Mouse (Mus musculus) neural tube, embryonic 11.5 days (tissue): Measurements from ENCODE around the gene Trappc10. TPM values are rescaled to one million over a fixed set of nuclear protein-coding genes. Genes with fewer than 3 reads are reported as not detected.

Source experiments
- ATAC-seq: fragments of 200-750 bp; cut with Nextera tagmentation; 2 replicates; pipeline ENCODE4 v1.8.0; 2017; ENCODE audit warnings: moderate number of reproducible peaks, mild to moderate bottlenecking, moderate TSS enrichment, moderate library complexity; ENCODE audit not compliant: insufficient read depth, low FRiP score, low TSS enrichment
- DNase-seq: peaks from one replicate; pipeline ENCODE4 v3.0.0-alpha.2; 2015; ENCODE audit warnings: low spot score
- H3K27ac ChIP-seq: fragments of 300-500 bp; sonication (generic); 2 replicates; pipeline ENCODE4 v1.5.1; 2014; ENCODE audit warnings: low read depth, mild to moderate bottlenecking, low read length
- H3K27me3 ChIP-seq: fragments of 300-500 bp; sonication (generic); 2 replicates; pipeline ENCODE4 v1.6.1; 2014; ENCODE audit warnings: mild to moderate bottlenecking, low read length, mixed read lengths; ENCODE audit not compliant: control insufficient read depth, insufficient read depth
- H3K36me3 ChIP-seq: fragments of 300-500 bp; sonication (generic); 2 replicates; pipeline ENCODE4 v1.6.1; 2014; ENCODE audit warnings: mild to moderate bottlenecking, low read length, moderate library complexity, mixed read lengths; ENCODE audit not compliant: control insufficient read depth, insufficient read depth
- H3K4me1 ChIP-seq: fragments of 300-500 bp; sonication (generic); 2 replicates; pipeline ENCODE4 v1.6.1; 2014; ENCODE audit warnings: low read length, mixed read lengths; ENCODE audit not compliant: control insufficient read depth, insufficient read depth
- H3K4me2 ChIP-seq: fragments of 300-500 bp; sonication (generic); 2 replicates; pipeline ENCODE4 v1.6.1; 2014; ENCODE audit warnings: low read depth, mild to moderate bottlenecking, moderate library complexity
- H3K4me3 ChIP-seq: fragments of 300-500 bp; sonication (generic); 2 replicates; pipeline ENCODE4 v1.5.1; 2014; ENCODE audit warnings: low read depth, low read length
- H3K9ac ChIP-seq: fragments of 300-500 bp; sonication (generic); 2 replicates; pipeline ENCODE4 v1.6.1; 2014; ENCODE audit warnings: mild to moderate bottlenecking, low read length
- H3K9me3 ChIP-seq: fragments of 300-500 bp; sonication (generic); 2 replicates; pipeline ENCODE4 v1.6.1; 2016; ENCODE audit warnings: low read length; ENCODE audit not compliant: control insufficient read depth
- WGBS: fragments of 180-500 bp; shearing (Covaris S2); extraction: QIAGEN DNeasy Blood & Tissue Kit; methylation state at CpG from one replicate; pipeline ENCODE4 v1.1.7; 2014; 5-methylcytosine and 5-hydroxymethylcytosine counted together
- polyA plus RNA-seq: library from polyadenylated mRNA; unstranded; fragments of >200 nt; fragmentation: Nextera tagmentation; extraction: Ambion mirVana; gene quantifications from 2 replicates; pipeline ENCODE4 v1.2.1, GENCODE M21; 2014

Trappc10 gene
- polyA plus RNA-seq, 1 experiment from 2014 or later: 16.1 TPM

DNA sequence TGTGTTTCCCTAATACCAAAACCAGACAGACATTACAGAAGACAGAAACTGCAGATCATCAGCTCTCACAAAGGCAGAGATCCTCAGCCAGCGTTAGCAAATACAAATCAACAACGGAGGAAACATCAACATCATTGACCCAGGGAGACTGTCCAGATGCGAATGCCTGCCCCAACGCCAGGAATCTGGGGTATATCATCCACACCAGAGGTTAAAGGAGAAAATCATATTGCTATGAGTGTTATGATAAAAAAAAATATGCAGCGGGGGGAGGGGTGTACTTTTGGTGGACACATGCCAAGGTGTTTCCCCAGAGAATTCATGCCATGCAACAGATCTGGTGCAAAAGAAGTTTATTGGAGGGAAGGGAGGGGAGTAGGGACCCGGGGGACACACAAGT lies 87.5 kb downstream of the Trappc10 start:
- WGBS: 81% methylated on average over 6 of the region's 6 CpGs

DNA sequence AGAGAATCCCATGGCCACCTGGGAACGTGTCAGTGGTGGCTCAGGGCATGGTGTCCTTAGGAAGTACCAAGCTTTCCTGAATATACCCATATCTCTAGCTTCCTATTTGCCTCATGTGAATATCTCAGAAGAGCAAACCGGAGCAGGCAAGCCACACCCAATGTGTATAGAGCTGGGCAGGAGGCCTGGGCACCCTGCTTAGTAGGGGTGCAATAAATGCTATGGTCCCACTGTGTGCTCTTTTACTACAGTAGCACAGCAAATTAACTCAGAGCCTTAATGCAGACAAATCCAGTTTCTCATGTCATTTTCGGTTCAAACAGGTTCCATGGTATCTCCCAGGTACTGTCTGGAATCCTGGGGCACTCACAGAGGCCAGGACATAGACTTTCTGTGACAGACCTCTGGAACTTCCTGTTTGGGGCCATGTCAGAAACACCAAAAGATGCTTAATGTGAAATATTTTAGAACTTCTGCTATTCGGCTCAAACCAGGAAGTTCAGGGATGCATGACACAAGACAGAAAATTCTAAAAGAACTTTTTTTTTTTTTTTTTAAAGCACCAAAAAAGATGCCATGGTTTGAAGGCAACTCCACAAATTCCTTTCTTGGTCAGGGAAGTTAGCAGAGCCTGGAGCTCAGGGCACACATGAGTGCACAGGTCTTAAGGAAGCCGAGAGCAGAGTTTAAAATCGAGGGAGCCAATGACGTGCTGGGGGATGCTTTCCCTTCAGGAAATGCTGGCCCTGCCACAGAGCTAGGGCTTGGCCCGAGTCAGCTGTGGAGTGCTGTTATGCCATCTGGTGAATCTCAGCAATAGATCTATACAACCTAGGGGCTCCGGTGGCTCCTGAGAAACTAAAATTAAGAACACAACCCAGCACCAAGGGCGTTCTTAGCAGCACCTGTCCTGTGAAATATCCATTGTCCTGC lies 95.3 kb downstream of the Trappc10 start:
- DNase-seq: no peak
- Histone ChIP-seq H3K4me2 (no peak overlapping the region), H3K9ac (no peak overlapping the region), H3K9me3 (no peaks in the 10 kb centered on the region), H3K27ac (no peak overlapping the region), H3K4me1 (no peaks in the 10 kb centered on the region), H3K36me3 (no peaks in the 10 kb centered on the region), H3K27me3 (no peaks in the 10 kb centered on the region), H3K4me3 (no peak overlapping the region)
- ATAC-seq: no peak
- 78% methylated on average over 10 of the region's 10 CpGs for WGBS

More for the DNA sequence above, 87.5 kb downstream of the Trappc10 start:
- ATAC-seq: no peak
- Histone ChIP-seq H3K36me3 (no peaks in the 10 kb centered on the region), H3K4me1 (no peaks in the 10 kb centered on the region), H3K4me2 (no peak overlapping the region), H3K27me3 (no peaks in the 10 kb centered on the region), H3K9ac (no peak overlapping the region), H3K9me3 (no peaks in the 10 kb centered on the region), H3K27ac (no peak overlapping the region), H3K4me3 (no peak overlapping the region)
- DNase-seq: no peak

- H3K4me2 ChIP-seq: no peak overlapping the region
- no peaks in the 10 kb centered on the region for H3K4me1 ChIP-seq
- H3K27me3 ChIP-seq: no peaks in the 10 kb centered on the region
- DNase-seq (no peak), ATAC-seq (no peak)
- no peaks in the 10 kb centered on the region for H3K36me3 ChIP-seq
- H3K9ac ChIP-seq: no peak overlapping the region
- 82% methylated on average over 4 of the region's 4 CpGs for WGBS
- no peaks in the 10 kb centered on the region for H3K9me3 ChIP-seq
- H3K4me3 ChIP-seq: no peak overlapping the region
- H3K27ac ChIP-seq: no peak overlapping the region
Measured at GRCm38 (mm10) chr10:78147908-78148441, 96.5 kb downstream of the Trappc10 start.

DNA sequence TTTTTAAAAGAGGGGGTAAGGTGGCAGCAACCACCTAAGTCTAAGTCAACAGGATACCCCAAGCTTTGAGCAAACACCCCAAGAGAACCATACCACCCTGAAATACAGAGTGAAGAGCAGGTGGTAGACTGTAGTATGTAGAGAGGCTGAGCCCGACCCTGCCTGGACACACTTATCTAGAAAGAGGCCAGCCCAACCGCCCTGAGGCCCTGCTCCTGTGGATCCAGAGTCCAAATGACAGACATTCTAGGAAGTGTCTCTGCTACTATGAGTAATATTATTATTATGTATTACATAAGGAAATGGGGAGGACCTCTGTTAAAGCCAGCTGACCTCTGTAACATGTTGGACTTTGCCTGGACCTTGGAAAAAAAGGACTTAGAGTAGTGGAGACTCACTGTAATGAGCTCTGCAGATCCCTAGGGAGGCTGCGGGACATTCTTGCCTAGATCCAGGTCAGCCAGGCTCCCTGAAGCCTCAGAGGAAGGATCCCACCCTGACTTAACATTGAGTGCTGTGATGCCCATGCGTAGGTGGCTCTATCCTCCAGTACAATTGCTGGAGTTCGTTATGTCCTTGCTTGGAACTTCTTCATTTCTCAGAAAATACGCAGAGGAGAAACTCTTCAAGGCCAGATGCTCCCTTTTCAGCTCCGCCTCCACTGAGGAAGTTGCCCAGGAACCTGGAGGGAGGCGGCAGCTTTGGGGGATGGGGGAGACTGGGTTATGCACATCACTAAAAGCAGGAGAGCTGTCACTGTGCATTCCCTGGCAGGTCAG lies 100.5 kb downstream of the Trappc10 start:
- ATAC-seq: no peak
- Histone ChIP-seq H3K27me3 (no peaks in the 10 kb centered on the region), H3K4me3 (no peak overlapping the region), H3K36me3 (no peaks in the 10 kb centered on the region), H3K9ac (no peak overlapping the region), H3K4me1 (no peaks in the 10 kb centered on the region), H3K27ac (no peak overlapping the region), H3K4me2 (no peak overlapping the region), H3K9me3 (no peaks in the 10 kb centered on the region)
- DNase-seq: no peak
- 56% methylated on average over 8 of the region's 8 CpGs for WGBS

- H3K27me3 ChIP-seq: no peaks in the 10 kb centered on the region
- no peak overlapping the region for H3K27ac ChIP-seq
- no peaks in the 10 kb centered on the region for H3K4me1 ChIP-seq
- no peak overlapping the region for H3K4me3 ChIP-seq
- no peak overlapping the region for H3K9ac ChIP-seq
- DNase-seq (no peak), ATAC-seq (no peak)
- H3K4me2 ChIP-seq: no peak overlapping the region
- 80% methylated on average over 3 of the region's 3 CpGs for WGBS
- no peaks in the 10 kb centered on the region for H3K9me3 ChIP-seq
- H3K36me3 ChIP-seq: no peaks in the 10 kb centered on the region
Measured at GRCm38 (mm10) chr10:78140843-78141242, 103.6 kb downstream of the Trappc10 start.

GRCm38 (mm10) chr10:78140251-78140600 lies 104.2 kb downstream of the Trappc10 start:
- H3K27ac ChIP-seq: no peak overlapping the region
- no peaks in the 10 kb centered on the region for H3K36me3 ChIP-seq
- no peaks in the 10 kb centered on the region for H3K27me3 ChIP-seq
- WGBS: 91% methylated on average over 1 of the region's 1 CpGs
- DNase-seq (no peak), ATAC-seq (no peak)
- no peak overlapping the region for H3K4me3 ChIP-seq
- H3K4me1 ChIP-seq: no peaks in the 10 kb centered on the region
- no peak overlapping the region for H3K4me2 ChIP-seq
- H3K9me3 ChIP-seq: no peaks in the 10 kb centered on the region
- no peak overlapping the region for H3K9ac ChIP-seq

DNA sequence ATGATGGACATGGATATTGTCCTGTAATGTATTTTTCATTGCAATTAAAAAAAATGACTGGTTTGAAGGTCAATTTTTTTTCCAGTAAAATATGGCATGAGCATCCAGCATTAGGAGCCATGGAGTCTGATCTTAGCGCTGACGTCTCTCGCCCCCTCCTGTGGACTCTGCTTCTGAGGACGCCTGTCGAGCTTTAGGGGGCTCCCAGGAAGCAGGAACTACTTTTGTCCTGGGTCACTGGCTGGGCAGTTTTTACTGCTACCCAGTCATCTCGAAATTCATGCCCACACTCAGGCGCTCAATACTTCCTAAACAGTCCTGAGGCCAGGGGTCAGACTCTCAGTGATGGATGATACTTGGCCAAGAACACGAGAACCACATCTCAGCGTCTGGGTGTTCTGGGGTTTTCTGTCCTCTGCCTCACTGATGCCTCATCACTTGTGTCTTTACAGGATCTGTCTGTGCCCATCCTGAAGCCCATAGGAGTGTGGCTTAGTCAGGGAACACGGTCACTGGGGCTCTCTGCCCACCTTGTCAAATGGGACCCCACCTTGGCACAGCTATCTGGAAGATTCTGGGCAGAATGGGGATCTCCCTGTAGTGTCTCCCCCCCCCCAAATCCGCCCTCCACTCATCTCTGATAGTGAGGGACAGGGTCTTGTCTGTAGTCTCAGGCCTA lies 104.7 kb downstream of the Trappc10 start:
- no peaks in the 10 kb centered on the region for H3K4me1 ChIP-seq
- no peak overlapping the region for H3K9ac ChIP-seq
- no peak for ATAC-seq
- no peak overlapping the region for H3K4me3 ChIP-seq
- H3K27ac ChIP-seq: no peak overlapping the region
- H3K36me3 ChIP-seq: no peaks in the 10 kb centered on the region
- DNase-seq: no peak
- H3K27me3 ChIP-seq: no peaks in the 10 kb centered on the region
- no peak overlapping the region for H3K4me2 ChIP-seq
- WGBS: 67% methylated on average over 11 of the region's 11 CpGs
- no peaks in the 10 kb centered on the region for H3K9me3 ChIP-seq

GRCm38 (mm10) chr10:78138812-78139523 lies 105.5 kb downstream of the Trappc10 start:
- H3K4me3 ChIP-seq: no peak overlapping the region
- WGBS: 73% methylated on average over 14 of the region's 14 CpGs
- H3K4me1 ChIP-seq: no peaks in the 10 kb centered on the region
- DNase-seq (no peak), ATAC-seq (no peak)
- H3K9ac ChIP-seq: no peak overlapping the region
- no peaks in the 10 kb centered on the region for H3K27me3 ChIP-seq
- no peaks in the 10 kb centered on the region for H3K36me3 ChIP-seq
- no peaks in the 10 kb centered on the region for H3K9me3 ChIP-seq
- no peak overlapping the region for H3K27ac ChIP-seq
- no peak overlapping the region for H3K4me2 ChIP-seq
